Mouse (Mus musculus) bone marrow macrophage, adult 2 months (primary cell): Measurements from ENCODE around the gene Scube3.

Source experiments
- CTCF ChIP-seq: IDR thresholded peaks from 2 replicates; pipeline ENCODE4 v1.5.1; 2012; ENCODE audit warnings: low read depth, mild to moderate bottlenecking, low read length, moderate library complexity
- POLR2A ChIP-seq: IDR thresholded peaks from 2 replicates; pipeline ENCODE4 v1.6.1; 2012; ENCODE audit warnings: mild to moderate bottlenecking, low read depth, low read length, borderline replicate concordance

GRCm38 (mm10) chr17:28160361-28160760 is 18.4 kb downstream of the Scube3 start:
- TF ChIP-seq CTCF: no peak
- TF ChIP-seq POLR2A: no peak
